Mouse (Mus musculus): ENCODE measurements around the gene Amhr2. TPM values are rescaled to one million over a fixed set of nuclear protein-coding genes. Genes with fewer than 3 reads are reported as not detected.

Gene Amhr2
- 0.48 and 0.74 TPM in 2 replicates for polyA plus RNA-seq (2012; rRNA removed)

DNA sequence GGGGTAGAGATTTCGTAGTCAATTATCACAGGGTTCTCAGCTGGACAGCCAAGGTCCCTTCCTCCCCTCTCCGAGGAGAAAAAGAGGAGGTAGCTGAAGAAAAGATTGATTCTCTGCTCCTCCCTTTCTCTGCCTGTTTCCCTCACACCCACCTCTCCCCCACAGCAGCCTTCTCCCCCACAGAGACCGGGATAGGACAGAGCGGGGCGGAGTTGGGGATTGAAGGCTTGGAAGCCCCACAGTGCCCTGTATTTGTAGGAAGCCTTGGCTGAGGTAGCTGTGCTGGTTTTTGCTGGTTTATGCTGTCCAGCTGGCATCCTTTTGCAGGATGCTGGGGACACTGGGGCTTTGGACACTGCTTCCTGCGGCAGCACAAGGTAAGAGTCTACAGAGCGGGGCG, at the start of gene Amhr2:
TSS of gene Amhr2 (plus strand) at position 222 of the 400 bp plus-strand sequence.

DNA sequence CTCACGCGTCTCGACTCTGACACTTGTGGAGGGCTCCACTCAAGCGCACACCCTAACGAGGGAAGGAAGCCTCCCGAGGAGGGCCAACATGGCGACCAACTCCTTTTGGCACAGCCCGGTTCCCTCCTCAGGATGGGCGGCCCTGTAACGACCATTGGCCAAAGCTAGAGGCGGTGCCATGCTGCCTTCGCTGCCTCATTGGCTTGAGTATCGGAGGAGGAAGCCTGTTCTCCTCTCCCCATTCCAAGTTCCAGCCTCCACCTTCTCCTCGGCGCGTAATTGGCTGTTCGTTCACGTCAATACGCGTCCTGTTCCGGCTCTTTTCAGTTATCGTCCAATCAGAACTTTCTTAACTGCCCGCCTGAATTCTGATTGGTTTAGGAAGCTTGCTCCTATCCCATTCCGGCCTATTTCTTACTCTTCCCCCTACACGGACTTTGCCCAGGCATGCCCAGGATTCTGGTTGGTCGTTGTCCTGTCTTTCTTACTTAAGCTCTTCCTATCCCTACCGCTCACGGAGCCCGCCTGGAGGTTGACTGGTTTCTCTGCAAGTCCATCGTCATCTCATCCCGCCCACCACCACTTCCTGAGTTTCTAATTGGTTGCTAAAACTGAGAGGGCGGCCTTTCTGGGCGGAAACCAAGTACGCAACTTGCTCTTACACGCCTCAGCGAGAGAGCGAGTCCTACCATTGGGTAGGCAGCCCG, 39.5 kb upstream of the Amhr2 start, which contains the start of gene Sp1:
TSS of gene Sp1 (plus strand) at position 655 of the 707 bp plus-strand sequence.

DNA sequence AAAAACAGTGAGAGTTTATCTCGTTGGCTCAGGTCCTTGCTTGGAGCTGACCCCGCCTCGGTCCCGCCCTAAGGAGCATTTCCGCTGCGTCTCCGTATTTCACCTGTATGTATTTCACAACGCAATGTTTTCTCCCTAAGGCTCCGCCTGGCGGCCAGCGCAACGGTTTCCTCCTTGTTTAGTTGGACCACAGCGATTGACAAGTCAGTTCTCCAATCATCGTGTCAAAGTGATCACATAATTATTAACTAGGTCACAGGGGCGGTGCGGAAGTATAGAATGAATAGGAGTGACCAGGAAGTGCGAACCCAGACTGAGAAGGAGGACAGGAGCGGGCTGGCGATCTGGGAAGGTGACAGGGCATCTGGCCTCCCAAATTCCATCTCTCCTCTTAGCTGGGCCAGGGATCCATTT, 13.7 kb downstream of the Amhr2 start, which contains the start of gene Prr13:
TSS of gene Prr13 (plus strand) at position 125 of the 414 bp plus-strand sequence.

GRCm38 (mm10) chr15:102470183-102470604, 25.0 kb downstream of the Amhr2 start, which contains the start of gene Pcbp2:
TSS of gene Pcbp2 (plus strand) at chr15:102470539.

GRCm38 (mm10) chr15:102503447-102503846, 58.3 kb downstream of the Amhr2 start, which contains the start of gene Gm10337:
TSS of gene Gm10337 (plus strand) at chr15:102503722.

Other genes with a start within 250 kb of the Amhr2 start
- 75.6 and 75.9 TPM in 2 replicates for gene Zfp740, start 242.1 kb upstream of the Amhr2 start, polyA plus RNA-seq (2012; rRNA removed)
- 34.7 and 35.6 TPM in 2 replicates for gene Csad, start 240.6 kb upstream of the Amhr2 start, polyA plus RNA-seq (2012; rRNA removed)
- gene Itgb7, start 213.4 kb upstream of the Amhr2 start, polyA plus RNA-seq (2012; rRNA removed): 0.30 and 0.37 TPM in 2 replicates
- 9.8 and 11.0 TPM in 2 replicates for gene Rarg, start 187.8 kb upstream of the Amhr2 start, polyA plus RNA-seq (2012; rRNA removed)
- 0.08 and 0.23 TPM in 2 replicates for gene Gm9918, start 174.8 kb upstream of the Amhr2 start, polyA plus RNA-seq (2012; rRNA removed)
- gene Mfsd5, start 165.9 kb upstream of the Amhr2 start, polyA plus RNA-seq (2012; rRNA removed): 41.0 and 41.5 TPM in 2 replicates
- gene Espl1, start 149.1 kb upstream of the Amhr2 start, polyA plus RNA-seq (2012; rRNA removed): 6.2 and 6.7 TPM in 2 replicates
- gene Pfdn5, start 119.3 kb upstream of the Amhr2 start, polyA plus RNA-seq (2012; rRNA removed): 404 and 434 TPM in 2 replicates
- 96.6 and 99.5 TPM in 2 replicates for gene Myg1, start 113.7 kb upstream of the Amhr2 start, polyA plus RNA-seq (2012; rRNA removed)
- 30.4 and 32.7 TPM in 2 replicates for gene Aaas, start 94.6 kb upstream of the Amhr2 start, polyA plus RNA-seq (2012; rRNA removed)
- 0.73 and 5.7 TPM in 2 replicates for gene Sp7, start 78.2 kb upstream of the Amhr2 start, polyA plus RNA-seq (2012; rRNA removed)
- gene Sp1, start 39.2 kb upstream of the Amhr2 start, polyA plus RNA-seq (2012; rRNA removed): 12.9 and 13.1 TPM in 2 replicates
- gene Prr13, start 13.7 kb downstream of the Amhr2 start, polyA plus RNA-seq (2012; rRNA removed): 73.2 and 80.8 TPM in 2 replicates
- gene Pcbp2, start 25.2 kb downstream of the Amhr2 start, polyA plus RNA-seq (2012; rRNA removed): 447 and 470 TPM in 2 replicates
- not detected in 2 replicates for gene Gm10337, start 58.4 kb downstream of the Amhr2 start, polyA plus RNA-seq (2012; rRNA removed)
- 89.1 and 91.0 TPM in 2 replicates for gene Map3k12, start 71.7 kb downstream of the Amhr2 start, polyA plus RNA-seq (2012; rRNA removed)
- gene Tarbp2, start 72.8 kb downstream of the Amhr2 start, polyA plus RNA-seq (2012; rRNA removed): 145 and 154 TPM in 2 replicates
- gene Npff, start 79.6 kb downstream of the Amhr2 start, polyA plus RNA-seq (2012; rRNA removed): 6.7 and 6.8 TPM in 2 replicates
- not detected in 2 replicates for gene Gm28047, start 179.7 kb downstream of the Amhr2 start, polyA plus RNA-seq (2012; rRNA removed)
- 44.1 and 44.5 TPM in 2 replicates for gene Atf7, start 180.1 kb downstream of the Amhr2 start, polyA plus RNA-seq (2012; rRNA removed)
- gene Atp5g2, start 227.0 kb downstream of the Amhr2 start, polyA plus RNA-seq (2012; rRNA removed): 441 and 453 TPM in 2 replicates